Mouse (Mus musculus) myocyte (in vitro differentiated cells): ENCODE results near the gene Kif16b.

ENCODE experiments used
- CEBPB ChIP-seq: IDR thresholded peaks from 2 replicates; pipeline ENCODE4 v1.6.1; 2011; ENCODE audit warnings: mild to moderate bottlenecking, moderate library complexity; ENCODE audit not compliant: poor library complexity, insufficient read depth, severe bottlenecking
- MAX ChIP-seq: IDR thresholded peaks from one replicate; pipeline ENCODE4 v1.6.1; 2011; ENCODE audit warnings: low read depth, mild to moderate bottlenecking, control low read depth
- MYOD1 ChIP-seq, 3 experiments: IDR thresholded peaks; one replicate each; pipeline ENCODE4 v1.6.1; 2011; ENCODE audit warnings: control low read depth in 2 of 3, low read depth in 2 of 3, mild to moderate bottlenecking in 2 of 3, moderate library complexity in 1 of 3; ENCODE audit not compliant: insufficient read length in 2 of 3, control insufficient read depth in 1 of 3
- MYOG ChIP-seq, 3 experiments: IDR thresholded peaks; one replicate each; pipeline ENCODE4 v1.6.1; 2011; ENCODE audit warnings: control low read depth in 2 of 3, low read depth in 2 of 3, mild to moderate bottlenecking in 2 of 3; ENCODE audit not compliant: insufficient read length in 2 of 3, control insufficient read depth in 1 of 3, insufficient read depth in 1 of 3
- POLR2A ChIP-seq: IDR thresholded peaks from one replicate; pipeline ENCODE4 v1.6.1; 2011; ENCODE audit warnings: low read depth, mild to moderate bottlenecking, control low read depth, moderate library complexity; ENCODE audit not compliant: insufficient read length
- REST ChIP-seq: IDR thresholded peaks from one replicate; pipeline ENCODE4 v1.6.1; 2011; ENCODE audit warnings: mild to moderate bottlenecking, control low read depth, moderate library complexity; ENCODE audit not compliant: insufficient read depth, insufficient read length
- TCF12 ChIP-seq: IDR thresholded peaks from one replicate; pipeline ENCODE4 v1.6.1; 2011; ENCODE audit warnings: mild to moderate bottlenecking, control low read depth; ENCODE audit not compliant: poor library complexity, insufficient read depth, severe bottlenecking
- USF1 ChIP-seq: IDR thresholded peaks from one replicate; pipeline ENCODE4 v1.6.1; 2011; ENCODE audit warnings: low read depth, mild to moderate bottlenecking, control low read depth, moderate library complexity

GRCm38 (mm10) chr2:142907056-142907455, 5.7 kb upstream of the Kif16b start:
- TF ChIP-seq USF1 (no peak), MAX (no peak), POLR2A (no peak), CEBPB (no peak), MYOG (IDR thresholded peaks at IDR 0.05; ENCODE audit: control insufficient read depth in 1 of 3, insufficient read depth in 1 of 3, insufficient read length in 2 of 3, low read depth in 2 of 3) (no peak), TCF12 (no peak), REST (no peak), MYOD1 (IDR thresholded peaks at IDR 0.05; ENCODE audit: control insufficient read depth in 1 of 3, insufficient read length in 2 of 3, low read depth in 2 of 3) (no peak)
